1 mouse cellular context compared by ENCODE assay signal in genomic region chr5:88649250-88650173, GRCm38 (mm10).
TF ChIP-seq lines count a peak whose summit lies in the region.

No protein-coding gene starts in this region.

TF ChIP-seq in MEL, 35 proteins besides CTCF, POLR2A, EP300 and RAD21 (continued from another document):
- TF ChIP-seq MYC (IDR thresholded peaks at IDR 0.05; ENCODE audit: low read depth, low read length) = peak; percentile 57; the same call in 1 of the 2 replicates
- TF ChIP-seq GATA1 (IDR thresholded peaks at IDR 0.05; ENCODE audit: low read depth, low read length) = peak; percentile 12
- no peak for TF ChIP-seq USF1 (IDR thresholded peaks at IDR 0.05; ENCODE audit: low read depth, low read length)
TF ChIP-seq in MEL: peak in this region for 10.
